Mouse (Mus musculus) liver, embryonic 18 days (tissue): ENCODE results near the gene Crebrf. TPM values are rescaled to one million over a fixed set of nuclear protein-coding genes. Genes with fewer than 3 reads are reported as not detected.

ENCODE experiments used
- polyA plus RNA-seq: library from polyadenylated mRNA; depleted of rRNA; stranded (reverse); fragments of >200 nt; gene quantifications from 2 replicates; pipeline ENCODE4 v1.2.3, GENCODE M21; 2012; rRNA removed

Crebrf gene
- 2.7 and 3.5 TPM in 2 replicates for polyA plus RNA-seq

GRCm38 (mm10) chr17:26715271-26715758, at the start of gene Crebrf:
Crebrf (plus strand) TSS chr17:26715650.

GRCm38 (mm10) chr17:26780750-26781571, 65.5 kb downstream of the Crebrf start, which contains the start of gene Bnip1:
Bnip1 (plus strand) TSS chr17:26781066.

Other genes starting within 250 kb of the Crebrf start
- 53.4 and 55.7 TPM in 2 replicates for gene Ergic1, start 154.2 kb upstream of the Crebrf start, polyA plus RNA-seq
- 27.0 and 35.9 TPM in 2 replicates for gene Dusp1, start 153.5 kb upstream of the Crebrf start, polyA plus RNA-seq
- 93.2 and 101 TPM in 2 replicates for gene Atp6v0e, start 52.4 kb upstream of the Crebrf start, polyA plus RNA-seq
- 16.1 and 16.5 TPM in 2 replicates for gene Bnip1, start 65.4 kb downstream of the Crebrf start, polyA plus RNA-seq
- not detected in 2 replicates for gene Nkx2-5, start 129.4 kb downstream of the Crebrf start, polyA plus RNA-seq
- 6.3 and 8.5 TPM in 2 replicates for gene Kifc5b, start 201.4 kb downstream of the Crebrf start, polyA plus RNA-seq
- 8.9 and 9.6 TPM in 2 replicates for gene Phf1, start 217.4 kb downstream of the Crebrf start, polyA plus RNA-seq
- gene Cuta, start 223.9 kb downstream of the Crebrf start, polyA plus RNA-seq = 49.2 and 54.1 TPM in 2 replicates
- gene Syngap1, start 225.6 kb downstream of the Crebrf start, polyA plus RNA-seq = 1.9 and 2.7 TPM in 2 replicates